In genomic region chr5:120620375-120621077, GRCm38 (mm10) we compare ENCODE assay signal across 10 mouse cellular contexts. TPM values are rescaled to one million over a fixed set of nuclear protein-coding genes. Genes with fewer than 3 reads are reported as not detected.
DNase-seq lines count a peak whose midpoint lies in the region; ATAC-seq and TF ChIP-seq lines count a peak whose summit lies in the region.
"Had no signal": no experiment of that assay in that cellular context is flagged by ENCODE, and none has a peak within 500 bp of the region (broad histone marks: within the 10 kb centered on the region; RNA-seq: fewer than 3 reads in every experiment).

No protein-coding gene starts in this region.

- H3K27me3 ChIP-seq in liver, embryonic 15.5 days = no peaks in the 10 kb centered on the region
- H3K27me3 ChIP-seq in neural tube, embryonic 11.5 days (ENCODE audit: control insufficient read depth, insufficient read depth, low read length) = no peaks in the 10 kb centered on the region
- H3K27me3 ChIP-seq in stomach, postnatal 0 days (ENCODE audit: control insufficient read depth, insufficient read depth, low read length) = no peaks in the 10 kb centered on the region
- H3K27me3 ChIP-seq: embryonic facial prominence, embryonic 12.5 days had no signal

- 0 out of 2 replicates have a peak, but pooled peaks cover 4% of the 10 kb centered on the region for H3K9me3 ChIP-seq in liver, embryonic 15.5 days (replicated peaks)
- no peaks in the 10 kb centered on the region for H3K9me3 ChIP-seq in neural tube, embryonic 11.5 days (ENCODE audit: control insufficient read depth, low read length)
- H3K9me3 ChIP-seq in stomach, postnatal 0 days (ENCODE audit: control insufficient read depth, low read length) = no peaks in the 10 kb centered on the region
- H3K9me3 ChIP-seq: embryonic facial prominence, embryonic 12.5 days had no signal

- H3K9ac ChIP-seq in liver, embryonic 15.5 days = no peak overlapping the region
- no peak overlapping the region for H3K9ac ChIP-seq in neural tube, embryonic 11.5 days (ENCODE audit: low read length)
- H3K9ac ChIP-seq in stomach, postnatal 0 days (ENCODE audit: low read length) = no peak overlapping the region
- H3K9ac ChIP-seq: embryonic facial prominence, embryonic 12.5 days had no signal

- peak; percentile 91 for DNase-seq in 3T3-L1 (ENCODE audit: low read depth, low spot score)
- peak; percentile 89 for DNase-seq in T-cell, adult 2 months (ENCODE audit: low spot score)
- peak; percentile 63 for DNase-seq in gastrocnemius, postnatal 25 days
- peak; percentile 87 for DNase-seq in kidney, postnatal 10 days
- DNase-seq in neural tube, embryonic 11.5 days (ENCODE audit: low spot score) = peak; percentile 85
- peak; percentile 81 for DNase-seq in stomach, postnatal 0 days (ENCODE audit: low spot score)

- no peak for TF ChIP-seq EP300 in stomach, postnatal 0 days (optimal IDR thresholded peaks at IDR 0.05)

- WGBS in liver, embryonic 15.5 days (ENCODE audit: insufficient replicate concordance) = 63% methylated on average over 18 of the region's 18 CpGs
- WGBS in neural tube, embryonic 11.5 days = 69% methylated on average over 18 of the region's 18 CpGs
- WGBS in stomach, postnatal 0 days = 72% methylated on average over 18 of the region's 18 CpGs

- no peaks in the 10 kb centered on the region for H3K4me1 ChIP-seq in liver, embryonic 15.5 days (replicated peaks)
- H3K4me1 ChIP-seq in neural tube, embryonic 11.5 days (ENCODE audit: control insufficient read depth, insufficient read depth, low read length) = no peaks in the 10 kb centered on the region
- H3K4me1 ChIP-seq in stomach, postnatal 0 days (replicated peaks; ENCODE audit: control insufficient read depth, insufficient read depth) = no peaks in the 10 kb centered on the region

- no peak overlapping the region for H3K4me2 ChIP-seq in liver, embryonic 15.5 days
- no peak overlapping the region for H3K4me2 ChIP-seq in neural tube, embryonic 11.5 days (ENCODE audit: low read depth)
- no peak overlapping the region for H3K4me2 ChIP-seq in stomach, postnatal 0 days (replicated peaks; ENCODE audit: low read depth)
- H3K4me2 ChIP-seq: embryonic facial prominence, embryonic 12.5 days had no signal

- peak; percentile 78 for ATAC-seq in common myeloid progenitor, adult 5-6 weeks (replicated peaks; ENCODE audit: low read depth, poor library complexity, severe bottlenecking)
- 0 out of 2 replicates have a peak, but pooled peaks have one; percentile 19 for ATAC-seq in liver, embryonic 15.5 days (ENCODE audit: insufficient read depth)
- 0 out of 2 replicates have a peak, but pooled peaks have one; percentile 17 for ATAC-seq in neural tube, embryonic 11.5 days (ENCODE audit: insufficient read depth, low FRiP score, low TSS enrichment)
- peak; percentile 22; the same call in 1 of the 2 replicates for ATAC-seq in stomach, postnatal 0 days (ENCODE audit: low FRiP score, low TSS enrichment)

- H3K36me3 ChIP-seq in liver, embryonic 15.5 days (replicated peaks) = peaks cover 90% of the 10 kb centered on the region
- peaks cover 53% of the 10 kb centered on the region for H3K36me3 ChIP-seq in neural tube, embryonic 11.5 days (ENCODE audit: control insufficient read depth, insufficient read depth, low read length)
- H3K36me3 ChIP-seq in stomach, postnatal 0 days (ENCODE audit: control insufficient read depth, insufficient read depth, low read length) = peaks cover 41% of the 10 kb centered on the region

- peak; percentile 97 for TF ChIP-seq CTCF in stomach, postnatal 0 days (IDR thresholded peaks at IDR 0.05; ENCODE audit: low read depth)

- H3K27ac ChIP-seq in liver, embryonic 15.5 days (replicated peaks) = no peak overlapping the region
- H3K27ac ChIP-seq in neural tube, embryonic 11.5 days (ENCODE audit: low read depth, low read length) = no peak overlapping the region
- no peak overlapping the region for H3K27ac ChIP-seq in stomach, postnatal 0 days (replicated peaks)
- H3K27ac ChIP-seq: embryonic facial prominence, embryonic 12.5 days had no signal

- H3K4me3 ChIP-seq in liver, embryonic 15.5 days (replicated peaks) = no peak overlapping the region
- H3K4me3 ChIP-seq in neural tube, embryonic 11.5 days (ENCODE audit: low read depth, low read length) = no peak overlapping the region
- no peak overlapping the region for H3K4me3 ChIP-seq in stomach, postnatal 0 days (ENCODE audit: low read depth, low read length)
- H3K4me3 ChIP-seq: embryonic facial prominence, embryonic 12.5 days had no signal

RNA-seq across cellular contexts. Expression of gene Ddx54, which starts 8.0 kb away (rescaled TPM):
- total RNA-seq in common myeloid progenitor, adult 5-6 weeks (2017) = 36.0 and 41.7 TPM in 2 replicates
- total RNA-seq in gastrocnemius, postnatal 25 days (2021) = 10 to 100 TPM; 15.7 to 17.1 TPM
- polyA plus RNA-seq in liver, embryonic 15.5 days (2015; fragmentation: Nextera tagmentation; extraction: Ambion mirVana) = 16.2 and 17.7 TPM in 2 replicates
- 42.0 and 42.6 TPM in 2 replicates for polyA plus RNA-seq in neural tube, embryonic 11.5 days (2014; fragmentation: Nextera tagmentation; extraction: Ambion mirVana)
- polyA plus RNA-seq in stomach, postnatal 0 days (2015; fragmentation: Nextera tagmentation; extraction: Ambion mirVana) = 22.5 and 23.0 TPM in 2 replicates

RNA-seq across cellular contexts. Expression of gene Rita1, which starts 8.1 kb away (rescaled TPM):
- 3.8 and 13.1 TPM in 2 replicates for total RNA-seq in common myeloid progenitor, adult 5-6 weeks (2017)
- total RNA-seq in gastrocnemius, postnatal 25 days (2021) = 1 to 10 TPM; 4.8 to 6.3 TPM
- polyA plus RNA-seq in liver, embryonic 15.5 days (2015; fragmentation: Nextera tagmentation; extraction: Ambion mirVana) = 4.0 TPM in 2 replicates
- 12.3 and 13.2 TPM in 2 replicates for polyA plus RNA-seq in neural tube, embryonic 11.5 days (2014; fragmentation: Nextera tagmentation; extraction: Ambion mirVana)
- polyA plus RNA-seq in stomach, postnatal 0 days (2015; fragmentation: Nextera tagmentation; extraction: Ambion mirVana) = 12.1 TPM in 2 replicates

RNA-seq across cellular contexts. Expression of gene Cfap73, which starts 13.5 kb away (rescaled TPM):
- total RNA-seq in common myeloid progenitor, adult 5-6 weeks (2017) = not detected in 2 replicates
- total RNA-seq in gastrocnemius, postnatal 25 days (2021) = not detected
- not detected in 2 replicates for polyA plus RNA-seq in liver, embryonic 15.5 days (2015; fragmentation: Nextera tagmentation; extraction: Ambion mirVana)
- polyA plus RNA-seq in neural tube, embryonic 11.5 days (2014; fragmentation: Nextera tagmentation; extraction: Ambion mirVana) = not detected in 2 replicates
- 0.10 TPM in 1 of 2 replicates, not detected in the other for polyA plus RNA-seq in stomach, postnatal 0 days (2015; fragmentation: Nextera tagmentation; extraction: Ambion mirVana)
- polyA plus RNA-seq: embryonic facial prominence, embryonic 12.5 days; stomach, embryonic 14.5 days had no signal

RNA-seq across cellular contexts. Expression of gene Rasal1, which starts 28.1 kb away (rescaled TPM):
- 1.0 and 1.1 TPM in 2 replicates for total RNA-seq in common myeloid progenitor, adult 5-6 weeks (2017)
- total RNA-seq in gastrocnemius, postnatal 25 days (2021) = not detected
- polyA plus RNA-seq in liver, embryonic 15.5 days (2015; fragmentation: Nextera tagmentation; extraction: Ambion mirVana) = 0.07 and 0.32 TPM in 2 replicates
- 0.39 TPM in 1 of 2 replicates, not detected in the other for polyA plus RNA-seq in neural tube, embryonic 11.5 days (2014; fragmentation: Nextera tagmentation; extraction: Ambion mirVana)
- 0.08 and 0.44 TPM in 2 replicates for polyA plus RNA-seq in stomach, postnatal 0 days (2015; fragmentation: Nextera tagmentation; extraction: Ambion mirVana)

RNA-seq across cellular contexts. Expression of gene Iqcd, which starts 31.7 kb away (rescaled TPM):
- total RNA-seq in common myeloid progenitor, adult 5-6 weeks (2017) = 0.96 and 0.97 TPM in 2 replicates
- total RNA-seq in gastrocnemius, postnatal 25 days (2021) = under 1 TPM in 1 of 2 experiments, not detected in 1; 0.18 TPM
- polyA plus RNA-seq in liver, embryonic 15.5 days (2015; fragmentation: Nextera tagmentation; extraction: Ambion mirVana) = 0.90 and 1.2 TPM in 2 replicates
- polyA plus RNA-seq in neural tube, embryonic 11.5 days (2014; fragmentation: Nextera tagmentation; extraction: Ambion mirVana) = 0.62 and 0.81 TPM in 2 replicates
- polyA plus RNA-seq in stomach, postnatal 0 days (2015; fragmentation: Nextera tagmentation; extraction: Ambion mirVana) = 0.25 and 0.36 TPM in 2 replicates

Comparison
In these comparisons a context has a peak if more than half of its experiments do, and no peak if none do; other contexts are left out.
1. ATAC-seq: peak in every context shown above with its lines; median percentile 78 in common myeloid progenitor, adult 5-6 weeks; 22 in stomach, postnatal 0 days; 19 in liver, embryonic 15.5 days; 17 in neural tube, embryonic 11.5 days.